Comparison of ENCODE assay signal across 20 mouse cellular contexts in genomic region chr10:117737075-117737474, GRCm38 (mm10). TPM values are rescaled to one million over a fixed set of nuclear protein-coding genes. Genes with fewer than 3 reads are reported as not detected.
DNase-seq lines count a peak whose midpoint lies in the region; ATAC-seq and TF ChIP-seq lines count a peak whose summit lies in the region.
"Had no signal": no experiment of that assay in that cellular context is flagged by ENCODE, and none has a peak within 500 bp of the region (broad histone marks: within the 10 kb centered on the region; RNA-seq: fewer than 3 reads in every experiment).

No protein-coding gene starts in this region.

- no peak for TF ChIP-seq CTCF in liver, postnatal 0 days (IDR thresholded peaks at IDR 0.05; ENCODE audit: low read depth)

- no peak overlapping the region for H3K9ac ChIP-seq in kidney, embryonic 14.5 days (ENCODE audit: low read depth, low read length)
- no peak overlapping the region for H3K9ac ChIP-seq in liver, postnatal 0 days (replicated peaks)
- H3K9ac ChIP-seq in liver, embryonic 12.5 days = no peak overlapping the region
- H3K9ac ChIP-seq: embryonic facial prominence, embryonic 15.5 days; heart, embryonic 12.5 days had no signal

- H3K4me3 ChIP-seq in kidney, embryonic 14.5 days (ENCODE audit: low read length) = no peak overlapping the region
- no peak overlapping the region for H3K4me3 ChIP-seq in liver, postnatal 0 days (ENCODE audit: low read depth, low read length)
- H3K4me3 ChIP-seq in liver, embryonic 12.5 days = no peak overlapping the region
- H3K4me3 ChIP-seq: embryonic facial prominence, embryonic 15.5 days; erythroblast, embryonic 14.5 days; forebrain, embryonic 10.5 days; gastrocnemius, adult 2 months; heart, embryonic 12.5 days; hindbrain, embryonic 10.5 days had no signal

- no peaks in the 10 kb centered on the region for H3K4me1 ChIP-seq in kidney, embryonic 14.5 days (ENCODE audit: control insufficient read depth, insufficient read depth, low read length)
- H3K4me1 ChIP-seq in liver, postnatal 0 days (ENCODE audit: insufficient read depth) = peaks cover 10% of the 10 kb centered on the region
- H3K4me1 ChIP-seq in liver, embryonic 12.5 days = peaks cover 28% of the 10 kb centered on the region
- H3K4me1 ChIP-seq: embryonic facial prominence, embryonic 15.5 days; forebrain, embryonic 10.5 days had no signal

- ATAC-seq in kidney, embryonic 14.5 days (ENCODE audit: low FRiP score, low TSS enrichment) = no peak
- peak; percentile 35 for ATAC-seq in liver, postnatal 0 days
- ATAC-seq in liver, embryonic 12.5 days = no peak
- ATAC-seq: forebrain, embryonic 14.5 days had no signal

- peaks cover 24% of the 10 kb centered on the region for H3K36me3 ChIP-seq in kidney, embryonic 14.5 days (ENCODE audit: control insufficient read depth, insufficient read depth, low read length)
- peaks cover 12% of the 10 kb centered on the region for H3K36me3 ChIP-seq in liver, postnatal 0 days (replicated peaks; ENCODE audit: insufficient read depth, low read length)
- peaks cover 32% of the 10 kb centered on the region for H3K36me3 ChIP-seq in liver, embryonic 12.5 days

- TF ChIP-seq EP300 in liver, postnatal 0 days (IDR thresholded peaks at IDR 0.05; ENCODE audit: low read depth) = no peak

- WGBS in kidney, embryonic 14.5 days = 83% methylated on average over 4 of the region's 4 CpGs
- 61% methylated on average over 4 of the region's 4 CpGs for WGBS in liver, postnatal 0 days (ENCODE audit: insufficient replicate concordance)
- 78% methylated on average over 4 of the region's 4 CpGs for WGBS in liver, embryonic 12.5 days (ENCODE audit: insufficient replicate concordance)

- H3K9me3 ChIP-seq in kidney, embryonic 14.5 days (ENCODE audit: control insufficient read depth, low read length) = no peaks in the 10 kb centered on the region
- no peaks in the 10 kb centered on the region for H3K9me3 ChIP-seq in liver, postnatal 0 days (ENCODE audit: low read length)
- no peaks in the 10 kb centered on the region for H3K9me3 ChIP-seq in liver, embryonic 12.5 days (replicated peaks)
- H3K9me3 ChIP-seq: embryonic facial prominence, embryonic 15.5 days; forebrain, embryonic 10.5 days; heart, embryonic 12.5 days; hindbrain, embryonic 10.5 days had no signal

- DNase-seq in kidney, adult 9 months = peak; percentile 82
- no peak for DNase-seq in liver, postnatal 0 days
- peak; percentile 54 for DNase-seq in kidney, postnatal 36 days
- no peak for DNase-seq in adipocyte (ENCODE audit: low spot score)
- no peak for DNase-seq in spleen, postnatal 4 days (ENCODE audit: low spot score in 2 of 2)
- DNase-seq: adrenal gland, adult 8-10 months; adrenal gland, postnatal 36 days; cerebellum, adult 8-10 months; cerebellum, postnatal 14 days; embryo, embryonic 11 days; gastrocnemius, adult 2 months; gastrocnemius, postnatal 25 days had no signal

- no peak overlapping the region for H3K27ac ChIP-seq in kidney, embryonic 14.5 days (ENCODE audit: low read depth, low read length)
- no peak overlapping the region for H3K27ac ChIP-seq in liver, postnatal 0 days (ENCODE audit: low read depth)
- no peak overlapping the region for H3K27ac ChIP-seq in liver, embryonic 12.5 days
- H3K27ac ChIP-seq: embryonic facial prominence, embryonic 15.5 days; forebrain, embryonic 10.5 days; gastrocnemius, adult 2 months; hindbrain, embryonic 10.5 days had no signal

- no peak overlapping the region for H3K4me2 ChIP-seq in kidney, embryonic 14.5 days (replicated peaks; ENCODE audit: low read depth, low read length)
- H3K4me2 ChIP-seq in liver, postnatal 0 days (ENCODE audit: low read depth, low read length) = no peak overlapping the region
- H3K4me2 ChIP-seq in liver, embryonic 12.5 days = no peak overlapping the region
- H3K4me2 ChIP-seq: embryonic facial prominence, embryonic 15.5 days; heart, embryonic 12.5 days had no signal

- no peaks in the 10 kb centered on the region for H3K27me3 ChIP-seq in kidney, embryonic 14.5 days (ENCODE audit: control insufficient read depth, insufficient read depth, low read length)
- H3K27me3 ChIP-seq in liver, postnatal 0 days (ENCODE audit: insufficient read depth, low read length) = no peaks in the 10 kb centered on the region
- H3K27me3 ChIP-seq in liver, embryonic 12.5 days (replicated peaks) = peaks cover 11% of the 10 kb centered on the region; the same call in 1 of the 2 replicates
- H3K27me3 ChIP-seq: embryonic facial prominence, embryonic 15.5 days; heart, embryonic 12.5 days had no signal

RNA-seq across cellular contexts. Expression of gene Slc35e3, which starts 9.1 kb away (rescaled TPM):
- 7.5 and 12.5 TPM in 2 replicates for polyA plus RNA-seq in kidney, embryonic 14.5 days (2014; fragmentation: Nextera tagmentation; extraction: Ambion mirVana)
- 2.8 and 3.7 TPM in 2 replicates for polyA plus RNA-seq in liver, postnatal 0 days (2015; fragmentation: Nextera tagmentation; extraction: Ambion mirVana)
- 5.2 and 5.3 TPM in 2 replicates for polyA plus RNA-seq in liver, embryonic 12.5 days (2016; fragmentation: Nextera tagmentation; extraction: Ambion mirVana)
- polyA plus RNA-seq: erythroblast, embryonic 14.5 days had no signal

RNA-seq across cellular contexts. Expression of gene Mdm2, which starts 26.5 kb away (rescaled TPM):
- polyA plus RNA-seq in kidney, embryonic 14.5 days (2014; fragmentation: Nextera tagmentation; extraction: Ambion mirVana) = 38.6 and 65.6 TPM in 2 replicates
- polyA plus RNA-seq in liver, postnatal 0 days (2015; fragmentation: Nextera tagmentation; extraction: Ambion mirVana) = 10.5 and 11.3 TPM in 2 replicates
- 35.6 and 36.9 TPM in 2 replicates for polyA plus RNA-seq in liver, embryonic 12.5 days (2016; fragmentation: Nextera tagmentation; extraction: Ambion mirVana)

RNA-seq across cellular contexts. Expression of gene Nup107, which starts 55.4 kb away (rescaled TPM):
- 48.6 and 77.5 TPM in 2 replicates for polyA plus RNA-seq in kidney, embryonic 14.5 days (2014; fragmentation: Nextera tagmentation; extraction: Ambion mirVana)
- 12.9 and 15.0 TPM in 2 replicates for polyA plus RNA-seq in liver, postnatal 0 days (2015; fragmentation: Nextera tagmentation; extraction: Ambion mirVana)
- polyA plus RNA-seq in liver, embryonic 12.5 days (2016; fragmentation: Nextera tagmentation; extraction: Ambion mirVana) = 80.3 and 81.3 TPM in 2 replicates

Comparison
In these comparisons a context has a peak if more than half of its experiments do, and no peak if none do; other contexts are left out.
1. DNase-seq: peak in kidney, adult 9 months (single experiment) and kidney, postnatal 36 days (2 of 2); none in liver, postnatal 0 days (single experiment), adipocyte (single experiment) and spleen, postnatal 4 days (0 of 2).